Mouse (Mus musculus) kidney, embryonic 16.5 days (tissue): ENCODE data around the gene Bicd2. TPM values are rescaled to one million over a fixed set of nuclear protein-coding genes. Genes with fewer than 3 reads are reported as not detected.

Experiments used
- ATAC-seq: fragments of 200-750 bp; cut with Nextera tagmentation; 2 replicates; pipeline ENCODE4 v1.8.0; 2017; ENCODE audit warnings: moderate TSS enrichment; ENCODE audit not compliant: low FRiP score, low TSS enrichment
- H3K27ac ChIP-seq: fragments of 300-500 bp; sonication (generic); 2 replicates; pipeline ENCODE4 v1.5.1; 2014; ENCODE audit warnings: low read length
- H3K27me3 ChIP-seq: fragments of 300-500 bp; sonication (generic); 2 replicates; pipeline ENCODE4 v1.6.1; 2014; ENCODE audit warnings: low read length, control low read depth, mixed read lengths; ENCODE audit not compliant: insufficient read depth
- H3K36me3 ChIP-seq: fragments of 300-500 bp; sonication (generic); 2 replicates; pipeline ENCODE4 v1.6.1; 2014; ENCODE audit warnings: low read length, control low read depth, mixed read lengths; ENCODE audit not compliant: insufficient read depth
- H3K4me1 ChIP-seq: fragments of 300-500 bp; sonication (generic); 2 replicates; pipeline ENCODE4 v1.6.1; 2014; ENCODE audit warnings: low read length, control low read depth, mixed read lengths; ENCODE audit not compliant: insufficient read depth
- H3K4me2 ChIP-seq: fragments of 300-500 bp; sonication (generic); replicated peaks from 2 replicates; pipeline ENCODE4 v1.6.1; 2014; ENCODE audit warnings: low read depth, low read length
- H3K4me3 ChIP-seq: fragments of 300-500 bp; sonication (generic); 2 replicates; pipeline ENCODE4 v1.5.1; 2014; ENCODE audit warnings: mild to moderate bottlenecking, low read length
- H3K9ac ChIP-seq: fragments of 300-500 bp; sonication (generic); replicated peaks from 2 replicates; pipeline ENCODE4 v1.6.1; 2014; ENCODE audit warnings: low read length
- H3K9me3 ChIP-seq: fragments of 300-500 bp; sonication (generic); 2 replicates; pipeline ENCODE4 v1.6.1; 2016; ENCODE audit warnings: low read length, control low read depth
- WGBS: fragments of 180-500 bp; shearing (Covaris S2); extraction: QIAGEN DNeasy Blood & Tissue Kit; methylation state at CpG from one replicate; pipeline ENCODE4 v1.1.7; 2014; 5-methylcytosine and 5-hydroxymethylcytosine counted together
- polyA plus RNA-seq: library from polyadenylated mRNA; unstranded; fragments of >200 nt; fragmentation: Nextera tagmentation; extraction: Ambion mirVana; gene quantifications from 2 replicates; pipeline ENCODE4 v1.2.1, GENCODE M21; 2015

Bicd2 gene
- polyA plus RNA-seq, 1 experiment from 2014 or later = 29.4 TPM

- Histone ChIP-seq H3K9me3 (no peaks in the 10 kb centered on the region), H3K4me1 (peaks cover 10% of the 10 kb centered on the region), H3K27ac (no peak overlapping the region), H3K27me3 (no peaks in the 10 kb centered on the region), H3K36me3 (no peaks in the 10 kb centered on the region), H3K4me3 (no peak overlapping the region), H3K4me2 (no peak overlapping the region), H3K9ac (no peak overlapping the region)
- 73% methylated on average over 16 of the region's 16 CpGs for WGBS
- ATAC-seq = no peak
Observed at GRCm38 (mm10) chr13:49308861-49309403, 32.5 kb upstream of the Bicd2 start.

DNA sequence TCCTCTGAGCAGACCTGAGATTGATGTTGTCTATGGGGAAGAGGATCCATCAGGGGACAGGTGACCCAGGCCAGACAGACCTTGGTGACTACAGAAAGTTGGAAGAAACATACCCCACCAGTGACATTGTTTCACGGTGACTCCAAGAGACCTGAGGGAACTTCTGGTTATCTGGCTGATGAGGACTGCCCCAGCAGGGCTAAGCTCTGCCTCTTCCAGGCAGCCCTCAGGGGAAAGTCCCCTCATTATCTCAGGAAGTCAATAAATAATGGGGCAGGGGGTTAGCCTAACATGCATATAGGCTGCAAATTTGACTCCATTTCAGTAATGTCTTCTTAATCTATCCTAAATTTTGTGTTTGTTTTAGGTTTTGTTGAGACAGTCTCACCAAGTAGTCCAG, 31.9 kb upstream of the Bicd2 start:
- no peak for ATAC-seq
- Histone ChIP-seq H3K27ac (no peak overlapping the region), H3K4me3 (no peak overlapping the region), H3K4me1 (peaks cover 10% of the 10 kb centered on the region), H3K9ac (no peak overlapping the region), H3K4me2 (no peak overlapping the region), H3K9me3 (no peaks in the 10 kb centered on the region), H3K36me3 (no peaks in the 10 kb centered on the region), H3K27me3 (no peaks in the 10 kb centered on the region)
- 95% methylated on average over 1 of the region's 1 CpGs for WGBS

DNA sequence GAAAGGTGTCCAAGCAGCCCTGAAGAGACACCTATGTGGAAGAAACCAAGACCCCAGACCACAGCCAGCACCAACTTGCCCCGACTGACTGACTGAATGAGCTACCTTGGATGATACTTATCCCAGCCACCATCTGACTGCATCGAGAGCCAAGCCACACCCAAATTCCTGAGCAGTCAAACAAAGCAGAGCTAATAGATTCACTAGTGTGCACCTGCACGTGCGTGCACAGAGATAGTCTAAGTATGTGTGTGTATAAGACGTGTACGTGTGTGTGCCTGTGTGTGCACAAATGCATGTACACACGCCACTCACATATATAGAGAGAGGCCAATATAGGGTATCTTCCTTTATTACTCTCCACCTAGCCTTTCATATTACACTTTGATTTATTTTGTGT, 29.7 kb upstream of the Bicd2 start:
- Histone ChIP-seq H3K4me3 (no peak overlapping the region), H3K4me2 (no peak overlapping the region), H3K27ac (no peak overlapping the region), H3K4me1 (peaks cover 10% of the 10 kb centered on the region), H3K27me3 (no peaks in the 10 kb centered on the region), H3K9me3 (no peaks in the 10 kb centered on the region), H3K9ac (no peak overlapping the region), H3K36me3 (no peaks in the 10 kb centered on the region)
- no peak for ATAC-seq
- 76% methylated on average over 7 of the region's 7 CpGs for WGBS

DNA sequence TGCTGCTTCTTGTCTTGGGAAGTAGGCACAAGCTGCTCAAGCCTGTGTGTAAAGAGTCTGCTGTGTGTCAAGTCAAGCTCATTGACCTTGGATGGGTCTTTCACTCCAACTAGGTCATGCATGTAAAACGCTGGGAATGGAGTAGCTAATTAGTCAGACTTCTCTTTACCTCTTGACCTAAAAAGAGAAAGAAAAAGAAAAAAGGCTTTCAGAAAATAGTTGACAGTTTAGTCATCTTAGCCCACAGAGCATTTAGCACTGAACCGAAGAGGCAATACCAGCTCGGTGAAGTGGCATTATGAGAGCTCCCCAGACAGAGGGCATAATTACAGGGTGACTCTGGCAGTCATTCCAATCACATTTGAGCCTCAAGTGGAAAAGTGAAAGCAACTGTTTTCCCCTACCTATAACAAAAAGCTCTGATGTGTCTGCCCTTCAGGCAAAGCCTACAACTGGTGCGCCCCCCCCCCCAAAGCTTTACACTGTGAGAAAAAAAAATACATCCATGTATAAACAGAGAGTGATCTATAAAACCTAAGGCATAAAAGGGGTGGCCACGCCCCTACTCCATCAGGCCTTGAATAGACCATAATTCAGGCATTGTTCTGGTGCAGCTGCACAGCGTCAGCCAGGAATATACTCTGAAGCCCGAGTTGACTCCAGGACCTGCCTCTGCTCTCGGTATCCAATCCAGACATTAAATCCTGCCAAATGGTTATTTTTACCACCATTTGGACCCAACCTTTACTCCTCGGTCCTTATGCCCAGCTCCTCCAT, 24.8 kb upstream of the Bicd2 start:
- no peak for ATAC-seq
- 45% methylated on average over 9 of the region's 9 CpGs for WGBS
- no peaks in the 10 kb centered on the region for H3K27me3 ChIP-seq

DNA sequence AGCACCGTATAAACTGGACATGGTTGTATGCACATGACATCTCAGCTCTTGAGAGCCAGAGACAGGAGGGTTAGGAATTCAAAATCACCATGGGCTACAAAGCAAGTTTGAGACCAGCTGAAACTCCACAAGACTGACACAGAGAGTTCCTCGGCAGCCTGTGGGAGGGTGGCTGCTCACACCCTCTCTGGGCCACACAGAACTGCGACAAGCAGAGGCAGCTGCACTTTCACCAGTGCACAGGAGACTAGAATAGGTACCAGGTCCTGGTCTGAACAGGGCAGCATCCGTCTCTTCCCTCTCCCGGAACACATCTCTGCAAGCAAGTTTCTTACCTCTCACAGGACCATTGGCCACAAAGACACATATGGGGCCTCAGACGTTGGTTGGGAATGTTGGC, 23.9 kb upstream of the Bicd2 start:
- Histone ChIP-seq H3K4me3 (no peak overlapping the region), H3K4me2 (no peak overlapping the region), H3K36me3 (no peaks in the 10 kb centered on the region), H3K9ac (no peak overlapping the region), H3K4me1 (peaks cover 13% of the 10 kb centered on the region), H3K27ac (no peak overlapping the region), H3K9me3 (no peaks in the 10 kb centered on the region), H3K27me3 (no peaks in the 10 kb centered on the region)
- ATAC-seq = no peak
- 75% methylated on average over 6 of the region's 6 CpGs for WGBS

More for the DNA sequence above, 24.8 kb upstream of the Bicd2 start:
- no peak overlapping the region for H3K27ac ChIP-seq
- no peak overlapping the region for H3K9ac ChIP-seq
- H3K4me2 ChIP-seq = no peak overlapping the region
- no peak overlapping the region for H3K4me3 ChIP-seq
- peaks cover 13% of the 10 kb centered on the region for H3K4me1 ChIP-seq
- H3K36me3 ChIP-seq = no peaks in the 10 kb centered on the region
- no peaks in the 10 kb centered on the region for H3K9me3 ChIP-seq

DNA sequence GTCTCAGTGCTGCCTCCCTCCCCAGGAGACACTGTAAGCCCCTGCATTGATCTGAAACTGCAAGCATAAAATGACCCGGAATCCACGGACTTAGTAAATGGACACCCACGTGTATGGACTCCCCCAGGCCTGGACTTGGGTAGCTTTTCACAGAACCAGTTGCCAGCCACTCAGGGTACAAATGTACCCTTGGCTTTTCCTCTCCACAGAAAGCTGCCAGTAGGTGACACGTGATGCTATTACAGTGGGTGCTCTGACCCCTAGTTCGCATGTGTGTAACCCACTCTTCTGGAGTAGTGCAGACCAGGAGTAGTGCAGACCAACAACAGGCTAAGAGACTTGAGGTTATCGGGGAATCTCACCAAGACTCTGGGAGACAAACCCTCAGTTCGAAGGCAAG, 23.5 kb upstream of the Bicd2 start:
- Histone ChIP-seq H3K36me3 (no peaks in the 10 kb centered on the region), H3K27ac (no peak overlapping the region), H3K4me3 (no peak overlapping the region), H3K4me2 (no peak overlapping the region), H3K27me3 (no peaks in the 10 kb centered on the region), H3K9me3 (no peaks in the 10 kb centered on the region), H3K4me1 (peaks cover 13% of the 10 kb centered on the region), H3K9ac (no peak overlapping the region)
- 77% methylated on average over 7 of the region's 7 CpGs for WGBS
- ATAC-seq = no peak

GRCm38 (mm10) chr13:49320040-49320439, 21.3 kb upstream of the Bicd2 start, which contains the start of gene Fgd3:
TSS of gene Fgd3 (minus strand) at chr13:49320311.
- H3K9ac ChIP-seq = peak within 1 kb of the TSS; percentile 42
- peak within 1 kb of the TSS; percentile 47 for H3K4me2 ChIP-seq
- ATAC-seq = no peak

DNA sequence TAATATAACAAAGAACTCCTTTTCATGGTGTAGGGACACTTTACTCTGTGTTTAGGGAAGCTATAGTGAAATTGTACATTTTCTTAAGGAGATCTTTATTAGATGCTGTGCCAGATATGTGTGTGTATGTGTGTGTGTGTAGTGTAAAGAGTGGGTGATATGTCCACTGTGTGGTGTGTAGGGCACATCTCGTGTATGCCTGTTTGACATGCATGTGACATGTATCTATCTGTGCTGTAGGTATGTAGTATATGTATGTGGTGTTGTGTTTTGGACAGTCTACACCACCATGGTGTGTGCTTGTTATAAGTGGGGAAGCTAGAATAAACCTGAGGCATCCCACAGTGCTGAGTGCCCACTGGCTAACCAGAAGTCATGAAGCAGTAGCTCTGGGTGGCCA, 20.9 kb upstream of the Bicd2 start:
- Histone ChIP-seq H3K9me3 (no peaks in the 10 kb centered on the region), H3K36me3 (no peaks in the 10 kb centered on the region), H3K4me3 (no peak overlapping the region), H3K9ac (peak overlapping the region; percentile 42; the same call in 1 of the 2 replicates), H3K27me3 (no peaks in the 10 kb centered on the region), H3K27ac (no peak overlapping the region), H3K4me1 (peaks cover 13% of the 10 kb centered on the region), H3K4me2 (0 out of 2 replicates have a peak overlapping the region, but pooled peaks have one; percentile 47)
- WGBS = 80% methylated on average over 1 of the region's 1 CpGs
- ATAC-seq = peak; percentile 50; the same call in 1 of the 2 replicates

More at GRCm38 (mm10) chr13:49320040-49320439, 21.3 kb upstream of the Bicd2 start, which contains the start of gene Fgd3:
- WGBS = 4% methylated on average over 10 of the region's 10 CpGs
- Histone ChIP-seq H3K4me3 (peak within 1 kb of the TSS; percentile 24; the same call in 1 of the 2 replicates), H3K9me3 (no peaks in the 10 kb centered on the region), H3K36me3 (no peaks in the 10 kb centered on the region), H3K4me1 (peaks cover 13% of the 10 kb centered on the region), H3K27ac (no peak within 1 kb of the TSS), H3K27me3 (no peaks in the 10 kb centered on the region)

- Histone ChIP-seq H3K4me3 (no peak overlapping the region), H3K27ac (no peak overlapping the region), H3K36me3 (no peaks in the 10 kb centered on the region), H3K4me2 (no peak overlapping the region), H3K4me1 (peaks cover 13% of the 10 kb centered on the region), H3K27me3 (no peaks in the 10 kb centered on the region), H3K9ac (no peak overlapping the region), H3K9me3 (no peaks in the 10 kb centered on the region)
- 67% methylated on average over 3 of the region's 3 CpGs for WGBS
- no peak for ATAC-seq
Observed at GRCm38 (mm10) chr13:49321452-49321851, 19.9 kb upstream of the Bicd2 start.

- H3K27ac ChIP-seq = no peak overlapping the region
- ATAC-seq = no peak
- H3K4me1 ChIP-seq = peaks cover 13% of the 10 kb centered on the region
- H3K9me3 ChIP-seq = no peaks in the 10 kb centered on the region
- H3K4me3 ChIP-seq = no peak overlapping the region
- H3K27me3 ChIP-seq = no peaks in the 10 kb centered on the region
- WGBS = 77% methylated on average over 5 of the region's 5 CpGs
- H3K4me2 ChIP-seq = no peak overlapping the region
- no peaks in the 10 kb centered on the region for H3K36me3 ChIP-seq
- no peak overlapping the region for H3K9ac ChIP-seq
Observed at GRCm38 (mm10) chr13:49322169-49322568, 19.2 kb upstream of the Bicd2 start.
